Mouse (Mus musculus): ENCODE results near the gene Arid1b.

DNA sequence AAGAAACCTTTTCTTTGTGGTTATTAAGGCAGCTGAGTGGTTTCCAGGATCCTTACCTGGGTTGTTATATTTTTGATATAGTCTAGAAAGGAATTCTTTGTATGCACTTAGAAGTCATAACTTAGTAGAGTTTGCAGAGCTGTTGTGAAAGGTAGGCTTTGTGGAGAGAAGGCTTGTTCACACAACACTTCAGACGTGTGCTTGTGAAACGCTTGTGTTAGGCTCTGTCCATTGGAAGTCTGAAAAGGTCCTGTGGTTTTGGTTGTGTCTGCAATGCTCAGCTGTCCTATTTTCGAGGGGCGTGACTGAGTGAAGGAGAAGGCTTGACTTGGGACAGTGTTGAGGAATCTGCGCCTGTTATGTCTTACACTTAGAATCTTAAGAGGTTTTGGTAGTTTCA, 51.5 kb downstream of the Arid1b start:
- TF ChIP-seq MYOG (IDR thresholded peaks at IDR 0.05; ENCODE audit: control insufficient read depth, extremely low read depth, insufficient read length) (no peak), CTCF (IDR thresholded peaks at IDR 0.05; ENCODE audit: control insufficient read depth, insufficient read depth, insufficient read length) (no peak), MYOD1 (IDR thresholded peaks at IDR 0.05; ENCODE audit: control insufficient read depth, insufficient read length, low read depth) (no peak), USF1 (IDR thresholded peaks at IDR 0.05; ENCODE audit: low read depth) (no peak), CEBPB (IDR thresholded peaks at IDR 0.05; ENCODE audit: low read depth) (no peak), FOSL1 (IDR thresholded peaks at IDR 0.05; ENCODE audit: insufficient read depth, low read length, poor library complexity, severe bottlenecking) (no peak), MAX (IDR thresholded peaks at IDR 0.05) (no peak)
